Mouse (Mus musculus) olfactory bulb, adult 2 months (tissue): ENCODE results near the gene Epb41. TPM values are rescaled to one million over a fixed set of nuclear protein-coding genes. Genes with fewer than 3 reads are reported as not detected.
A peak's percentile ranks its signal among the peaks of the same experiment; 100 is the strongest.

ENCODE experiments used
- H3K27ac ChIP-seq: fragments of 200-500 bp; 2 replicates; pipeline ENCODE4 v1.5.1; 2012; ENCODE audit warnings: low read depth, low read length; ENCODE audit not compliant: insufficient read depth
- H3K4me1 ChIP-seq: fragments of 200-500 bp; 2 replicates; pipeline ENCODE4 v1.6.1; 2012; ENCODE audit warnings: low read length; ENCODE audit not compliant: control insufficient read depth, insufficient read depth
- H3K4me3 ChIP-seq: fragments of 200-500 bp; 2 replicates; pipeline ENCODE4 v1.5.1; 2012; ENCODE audit warnings: mild to moderate bottlenecking, low read depth, low read length, moderate library complexity; ENCODE audit not compliant: insufficient read depth
- CTCF ChIP-seq: fragments of 200-500 bp; IDR thresholded peaks from 2 replicates; pipeline ENCODE4 v1.5.1; 2012; ENCODE audit warnings: low read depth, mild to moderate bottlenecking, low read length, moderate library complexity; ENCODE audit not compliant: insufficient read depth
- POLR2A ChIP-seq: fragments of 200-500 bp; IDR thresholded peaks from 2 replicates; pipeline ENCODE4 v1.6.1; 2012; ENCODE audit warnings: mild to moderate bottlenecking, low read depth, low read length, moderate library complexity; ENCODE audit not compliant: insufficient read depth
- WGBS: fragments of 180-500 bp; shearing (Covaris S2); methylation state at CpG from one replicate; pipeline ENCODE4 v1.1.7; 2018; 5-methylcytosine and 5-hydroxymethylcytosine counted together
- polyA plus RNA-seq: library from polyadenylated mRNA; stranded (reverse); fragments of >200 nt; gene quantifications from 2 replicates; pipeline ENCODE4 v1.2.4, GENCODE M21; 2012; ENCODE audit warnings: low replicate concordance; ENCODE audit not compliant: missing spikeins, insufficient read depth, insufficient read length

The Epb41 gene
- polyA plus RNA-seq, 1 experiment = 382 TPM

GRCm38 (mm10) chr4:132051321-132052275, 23.5 kb downstream of the Epb41 start:
- 86% methylated on average over 10 of the region's 10 CpGs for WGBS
- Histone ChIP-seq H3K4me3 (no peak overlapping the region), H3K27ac (no peak overlapping the region), H3K4me1 (peaks cover 6% of the 10 kb centered on the region)
- TF ChIP-seq CTCF (no peak), POLR2A (no peak)

GRCm38 (mm10) chr4:132049549-132050200, 25.4 kb downstream of the Epb41 start:
- H3K27ac ChIP-seq = no peak overlapping the region
- no peak overlapping the region for H3K4me3 ChIP-seq
- H3K4me1 ChIP-seq = peaks cover 6% of the 10 kb centered on the region
- 10% methylated on average over 15 of the region's 15 CpGs for WGBS
- TF ChIP-seq CTCF (no peak), POLR2A (no peak)

- peaks cover 9% of the 10 kb centered on the region for H3K4me1 ChIP-seq
- peak overlapping the region; percentile 68 for H3K4me3 ChIP-seq
- H3K27ac ChIP-seq = no peak overlapping the region
- WGBS = under 1% methylated on average over 29 of the region's 46 CpGs
- TF ChIP-seq CTCF = no peak
These were observed 26.1 kb downstream of the Epb41 start for GRCm38 (mm10) chr4:132048995-132049404.

- H3K4me1 ChIP-seq = peaks cover 9% of the 10 kb centered on the region
- TF ChIP-seq CTCF = no peak
- TF ChIP-seq POLR2A = no peak
- WGBS = 1% methylated on average over 95 of the region's 95 CpGs
- H3K27ac ChIP-seq = no peak overlapping the region
- H3K4me3 ChIP-seq = peak overlapping the region; percentile 68
These were observed 26.8 kb downstream of the Epb41 start for GRCm38 (mm10) chr4:132048011-132048991.

GRCm38 (mm10) chr4:132043726-132044125, 31.4 kb downstream of the Epb41 start:
- WGBS = 54% methylated on average over 3 of the region's 3 CpGs

GRCm38 (mm10) chr4:132041471-132042332, 33.4 kb downstream of the Epb41 start:
- WGBS = 88% methylated on average over 6 of the region's 6 CpGs
- Histone ChIP-seq H3K4me1 (peaks cover 2% of the 10 kb centered on the region; the same call in 1 of the 2 replicates), H3K27ac (no peak overlapping the region), H3K4me3 (no peak overlapping the region)
- no peak for TF ChIP-seq CTCF
- no peak for TF ChIP-seq POLR2A

More at GRCm38 (mm10) chr4:132043726-132044125, 31.4 kb downstream of the Epb41 start:
- Histone ChIP-seq H3K27ac (no peak overlapping the region), H3K4me1 (peaks cover 9% of the 10 kb centered on the region; the same call in 1 of the 2 replicates), H3K4me3 (no peak overlapping the region)
- TF ChIP-seq CTCF (no peak), POLR2A (no peak)

- TF ChIP-seq POLR2A = no peak
- TF ChIP-seq CTCF = no peak
- 92% methylated on average over 8 of the region's 8 CpGs for WGBS
- H3K4me1 ChIP-seq = peaks cover 2% of the 10 kb centered on the region; the same call in 1 of the 2 replicates
- peak overlapping the region; percentile 20; the same call in 1 of the 2 replicates for H3K27ac ChIP-seq
- H3K4me3 ChIP-seq = no peak overlapping the region
These were observed 35.0 kb downstream of the Epb41 start for GRCm38 (mm10) chr4:132039975-132040645.
